Mouse (Mus musculus) spleen, postnatal 4 days (tissue): ENCODE data around the gene Tmem100.

Experiments
- DNase-seq, 2 experiments: peaks; one replicate each; pipeline ENCODE4 v3.0.0; 2022; ENCODE audit warnings: low spot score in 2 of 2

Tmem100 gene

GRCm38 (mm10) chr11:90059241-90059640 is 29.1 kb downstream of the Tmem100 start:
- DNase-seq = no peak

GRCm38 (mm10) chr11:90062657-90063056 is 32.5 kb downstream of the Tmem100 start:
- no peak for DNase-seq

- no peak for DNase-seq
Observed at GRCm38 (mm10) chr11:90066405-90067250, 36.5 kb downstream of the Tmem100 start.

GRCm38 (mm10) chr11:90071747-90072146 is 41.6 kb downstream of the Tmem100 start:
- peak; percentile 44 to 65 for DNase-seq

GRCm38 (mm10) chr11:90073201-90073600 is 43.1 kb downstream of the Tmem100 start:
- DNase-seq = no peak

- no peak for DNase-seq
Observed at GRCm38 (mm10) chr11:90076666-90077065, 46.5 kb downstream of the Tmem100 start.

- no peak for DNase-seq
Observed at GRCm38 (mm10) chr11:90080678-90081267, 50.6 kb downstream of the Tmem100 start.

GRCm38 (mm10) chr11:90081820-90082596 is 51.9 kb downstream of the Tmem100 start:
- DNase-seq = no peak

- DNase-seq = no peak
Observed at GRCm38 (mm10) chr11:90083042-90083441, 52.9 kb downstream of the Tmem100 start.

- no peak for DNase-seq
Observed at GRCm38 (mm10) chr11:90084166-90084565, 54.0 kb downstream of the Tmem100 start.
